Mouse (Mus musculus) mesoderm, embryonic 11.5 days (tissue): ENCODE data around the gene Adcy2.

ENCODE experiments used
- DNase-seq: peaks from one replicate; pipeline ENCODE4 v3.0.0-alpha.2; 2012; ENCODE audit warnings: low read depth, low spot score

The Adcy2 gene

GRCm38 (mm10) chr13:68680429-68680828 is 318.9 kb downstream of the Adcy2 start:
- DNase-seq: no peak

- no peak for DNase-seq
Measured at GRCm38 (mm10) chr13:68642786-68643185, 356.6 kb downstream of the Adcy2 start.

- DNase-seq: no peak
Measured at GRCm38 (mm10) chr13:68627041-68627440, 372.3 kb downstream of the Adcy2 start.

GRCm38 (mm10) chr13:68622792-68623191 is 376.5 kb downstream of the Adcy2 start:
- no peak for DNase-seq

- no peak for DNase-seq
Measured at GRCm38 (mm10) chr13:68607652-68608405, 391.5 kb downstream of the Adcy2 start.

GRCm38 (mm10) chr13:68605689-68606126 is 393.6 kb downstream of the Adcy2 start:
- DNase-seq: peak; percentile 61

GRCm38 (mm10) chr13:68603085-68603484 is 396.3 kb downstream of the Adcy2 start:
- no peak for DNase-seq

- no peak for DNase-seq
Measured at GRCm38 (mm10) chr13:68601184-68601583, 398.2 kb downstream of the Adcy2 start.

- no peak for DNase-seq
Measured at GRCm38 (mm10) chr13:68598953-68599352, 400.4 kb downstream of the Adcy2 start.

- no peak for DNase-seq
Measured at GRCm38 (mm10) chr13:68597667-68598066, 401.7 kb downstream of the Adcy2 start.

GRCm38 (mm10) chr13:68597199-68597598 is 402.1 kb downstream of the Adcy2 start, which contains the start of gene 1700001L19Rik:
TSS of gene 1700001L19Rik (plus strand) at chr13:68597421.
- no peak for DNase-seq

- no peak for DNase-seq
Measured at GRCm38 (mm10) chr13:68593797-68594196, 405.5 kb downstream of the Adcy2 start.

- DNase-seq: no peak
Measured at GRCm38 (mm10) chr13:68588352-68588751, 411.0 kb downstream of the Adcy2 start.

GRCm38 (mm10) chr13:68585441-68585840 is 413.9 kb downstream of the Adcy2 start:
- DNase-seq: no peak

GRCm38 (mm10) chr13:68583961-68584360 is 415.4 kb downstream of the Adcy2 start:
- DNase-seq: no peak

GRCm38 (mm10) chr13:68582517-68582780 is 416.9 kb downstream of the Adcy2 start:
- no peak for DNase-seq

GRCm38 (mm10) chr13:68581747-68582516 is 417.4 kb downstream of the Adcy2 start, which contains the start of the genes Mtrr and Fastkd3:
TSS of gene Mtrr (minus strand) at chr13:68582149.
TSS of gene Fastkd3 (plus strand) at chr13:68582234.
- peak; percentile 98 for DNase-seq

- DNase-seq: no peak
Measured at GRCm38 (mm10) chr13:68581086-68581740, 418.1 kb downstream of the Adcy2 start.

- DNase-seq: no peak
Measured at GRCm38 (mm10) chr13:68577945-68578344, 421.4 kb downstream of the Adcy2 start.

- no peak for DNase-seq
Measured at GRCm38 (mm10) chr13:68574398-68574797, 424.9 kb downstream of the Adcy2 start.

- DNase-seq: peak; percentile 86
Measured at GRCm38 (mm10) chr13:68572966-68573913, 426.1 kb downstream of the Adcy2 start.
